Mouse (Mus musculus): ENCODE measurements around the gene Odf3l1. TPM values are rescaled to one million over a fixed set of nuclear protein-coding genes. Genes with fewer than 3 reads are reported as not detected.

The Odf3l1 gene
- polyA plus RNA-seq, 1 experiment from 2014 or later = 1.1 TPM

GRCm38 (mm10) chr9:56872105-56872903 is 7.8 kb upstream of the Odf3l1 start:
- no peak for TF ChIP-seq CTCF (IDR thresholded peaks at IDR 0.05; ENCODE audit: low read depth)
- Histone ChIP-seq H3K9me3 (ENCODE audit: low read depth, low read length) (no peaks in the 10 kb centered on the region), H3K9ac (no peak overlapping the region), H3K36me3 (ENCODE audit: insufficient read depth) (no peaks in the 10 kb centered on the region), H3K4me2 (no peak overlapping the region), H3K27ac (ENCODE audit: low read depth) (no peak overlapping the region; the same call in 1 of the 2 replicates), H3K27me3 (ENCODE audit: insufficient read depth, low read length) (no peaks in the 10 kb centered on the region), H3K4me1 (ENCODE audit: insufficient read depth) (peaks cover 37% of the 10 kb centered on the region), H3K4me3 (ENCODE audit: low read depth, low read length) (no peak overlapping the region)
- ATAC-seq (ENCODE audit: insufficient read depth) (no peak), DNase-seq (no peak)
- 78% methylated on average over 5 of the region's 5 CpGs for whole genome bisulfite sequencing

- no peak for TF ChIP-seq CTCF (IDR thresholded peaks at IDR 0.05; ENCODE audit: low read depth)
- DNase-seq = peak; percentile 67
These were observed 6.7 kb upstream of the Odf3l1 start for GRCm38 (mm10) chr9:56871191-56871590.

GRCm38 (mm10) chr9:56870778-56871177 is 6.3 kb upstream of the Odf3l1 start:
- WGBS = 48% methylated on average over 10 of the region's 10 CpGs
- H3K27ac ChIP-seq (ENCODE audit: low read depth) = peak overlapping the region; percentile 52; the same call in 1 of the 2 replicates
- H3K27me3 ChIP-seq (ENCODE audit: insufficient read depth, low read length) = no peaks in the 10 kb centered on the region
- no peak for TF ChIP-seq CTCF (IDR thresholded peaks at IDR 0.05; ENCODE audit: low read depth)
- no peak overlapping the region for H3K4me3 ChIP-seq (ENCODE audit: low read depth, low read length)
- H3K9me3 ChIP-seq (ENCODE audit: low read depth, low read length) = no peaks in the 10 kb centered on the region
- ATAC-seq (ENCODE audit: insufficient read depth) = no peak
- H3K36me3 ChIP-seq (ENCODE audit: insufficient read depth) = no peaks in the 10 kb centered on the region
- DNase-seq = no peak
- peak overlapping the region; percentile 13; the same call in 1 of the 2 replicates for H3K4me2 ChIP-seq
- no peak overlapping the region for H3K9ac ChIP-seq
- peaks cover 36% of the 10 kb centered on the region for H3K4me1 ChIP-seq (ENCODE audit: insufficient read depth)

More at GRCm38 (mm10) chr9:56871191-56871590, 6.7 kb upstream of the Odf3l1 start:
- no peak overlapping the region; the same call in 1 of the 2 replicates for H3K9ac ChIP-seq
- WGBS = 28% methylated on average over 5 of the region's 5 CpGs
- H3K4me1 ChIP-seq (ENCODE audit: insufficient read depth) = peaks cover 36% of the 10 kb centered on the region
- no peak overlapping the region for H3K4me3 ChIP-seq (ENCODE audit: low read depth, low read length)
- no peak overlapping the region for H3K4me2 ChIP-seq
- peak; percentile 10; the same call in 1 of the 2 replicates for ATAC-seq (ENCODE audit: insufficient read depth)
- no peaks in the 10 kb centered on the region for H3K27me3 ChIP-seq (ENCODE audit: insufficient read depth, low read length)
- H3K27ac ChIP-seq (ENCODE audit: low read depth) = peak overlapping the region; percentile 52; the same call in 1 of the 2 replicates
- H3K36me3 ChIP-seq (ENCODE audit: insufficient read depth) = no peaks in the 10 kb centered on the region
- no peaks in the 10 kb centered on the region for H3K9me3 ChIP-seq (ENCODE audit: low read depth, low read length)

GRCm38 (mm10) chr9:56869552-56869951 is 5.1 kb upstream of the Odf3l1 start:
- ATAC-seq (ENCODE audit: insufficient read depth) = no peak
- Histone ChIP-seq H3K4me1 (ENCODE audit: insufficient read depth) (peaks cover 41% of the 10 kb centered on the region), H3K36me3 (ENCODE audit: insufficient read depth) (no peaks in the 10 kb centered on the region), H3K4me2 (no peak overlapping the region), H3K9ac (no peak overlapping the region), H3K27me3 (ENCODE audit: insufficient read depth, low read length) (no peaks in the 10 kb centered on the region), H3K27ac (ENCODE audit: low read depth) (no peak overlapping the region; the same call in 1 of the 2 replicates), H3K9me3 (ENCODE audit: low read depth, low read length) (no peaks in the 10 kb centered on the region), H3K4me3 (ENCODE audit: low read depth, low read length) (no peak overlapping the region)
- 61% methylated on average over 13 of the region's 13 CpGs for WGBS
- no peak for DNase-seq
- TF ChIP-seq CTCF (IDR thresholded peaks at IDR 0.05; ENCODE audit: low read depth) = no peak

GRCm38 (mm10) chr9:56868292-56868691 is 3.8 kb upstream of the Odf3l1 start:
- 8% methylated on average over 6 of the region's 6 CpGs for WGBS
- H3K4me1 ChIP-seq (ENCODE audit: insufficient read depth) = peaks cover 47% of the 10 kb centered on the region
- H3K27ac ChIP-seq (ENCODE audit: low read depth) = peak overlapping the region; percentile 64; the same call in 1 of the 2 replicates
- TF ChIP-seq CTCF (IDR thresholded peaks at IDR 0.05; ENCODE audit: low read depth) = no peak
- DNase-seq = peak; percentile 91
- peak overlapping the region; percentile 70 for H3K4me2 ChIP-seq
- H3K36me3 ChIP-seq (ENCODE audit: insufficient read depth) = no peaks in the 10 kb centered on the region
- no peaks in the 10 kb centered on the region for H3K9me3 ChIP-seq (ENCODE audit: low read depth, low read length)
- 0 out of 2 replicates have a peak overlapping the region, but pooled peaks have one; percentile 18 for H3K9ac ChIP-seq
- no peaks in the 10 kb centered on the region for H3K27me3 ChIP-seq (ENCODE audit: insufficient read depth, low read length)
- no peak overlapping the region for H3K4me3 ChIP-seq (ENCODE audit: low read depth, low read length)
- ATAC-seq (ENCODE audit: insufficient read depth) = peak; percentile 82

GRCm38 (mm10) chr9:56866430-56866829 is 2.0 kb upstream of the Odf3l1 start:
- peaks cover 47% of the 10 kb centered on the region for H3K4me1 ChIP-seq (ENCODE audit: insufficient read depth)
- WGBS = 81% methylated on average over 5 of the region's 5 CpGs
- no peaks in the 10 kb centered on the region for H3K9me3 ChIP-seq (ENCODE audit: low read depth, low read length)
- H3K9ac ChIP-seq = no peak overlapping the region
- TF ChIP-seq CTCF (IDR thresholded peaks at IDR 0.05; ENCODE audit: low read depth) = no peak
- DNase-seq = no peak
- H3K27ac ChIP-seq (ENCODE audit: low read depth) = no peak overlapping the region
- no peaks in the 10 kb centered on the region for H3K36me3 ChIP-seq (ENCODE audit: insufficient read depth)
- peak overlapping the region; percentile 47; the same call in 1 of the 2 replicates for H3K4me3 ChIP-seq (ENCODE audit: low read depth, low read length)
- H3K4me2 ChIP-seq = peak overlapping the region; percentile 70
- no peak for ATAC-seq (ENCODE audit: insufficient read depth)
- H3K27me3 ChIP-seq (ENCODE audit: insufficient read depth, low read length) = no peaks in the 10 kb centered on the region

- Histone ChIP-seq H3K4me2 (peak overlapping the region; percentile 70), H3K9me3 (ENCODE audit: low read depth, low read length) (no peaks in the 10 kb centered on the region), H3K27ac (ENCODE audit: low read depth) (no peak overlapping the region), H3K4me1 (ENCODE audit: insufficient read depth) (peaks cover 44% of the 10 kb centered on the region), H3K4me3 (ENCODE audit: low read depth, low read length) (peak overlapping the region; percentile 47), H3K27me3 (ENCODE audit: insufficient read depth, low read length) (no peaks in the 10 kb centered on the region; the same call in 1 of the 2 replicates), H3K36me3 (ENCODE audit: insufficient read depth) (no peaks in the 10 kb centered on the region), H3K9ac (peak overlapping the region; percentile 54)
- no peak for DNase-seq
- no peak for ATAC-seq (ENCODE audit: insufficient read depth)
- 63% methylated on average over 11 of the region's 11 CpGs for WGBS
- no peak for TF ChIP-seq CTCF (IDR thresholded peaks at IDR 0.05; ENCODE audit: low read depth)
These were observed 1.4 kb upstream of the Odf3l1 start for GRCm38 (mm10) chr9:56865673-56866400.

All from lung, embryonic 14.5 days (tissue).